Mouse (Mus musculus) hindbrain, embryonic 16.5 days (tissue): Measurements from ENCODE around the gene Mink1. TPM values are rescaled to one million over a fixed set of nuclear protein-coding genes. Genes with fewer than 3 reads are reported as not detected.

ENCODE experiments used
- ATAC-seq: fragments of 200-750 bp; cut with Nextera tagmentation; 2 replicates; pipeline ENCODE4 v1.8.0; 2017; ENCODE audit warnings: moderate TSS enrichment, moderate library complexity
- H3K27ac ChIP-seq: fragments of 300-500 bp; sonication (generic); 2 replicates; pipeline ENCODE4 v1.5.1; 2014; ENCODE audit warnings: low read depth, mild to moderate bottlenecking, control low read depth, low read length, moderate library complexity
- H3K27me3 ChIP-seq: fragments of 300-500 bp; sonication (generic); replicated peaks from 2 replicates; pipeline ENCODE4 v1.6.1; 2014; ENCODE audit warnings: low read length; ENCODE audit not compliant: control insufficient read depth, insufficient read depth
- H3K36me3 ChIP-seq: fragments of 300-500 bp; sonication (generic); 2 replicates; pipeline ENCODE4 v1.6.1; 2014; ENCODE audit warnings: mild to moderate bottlenecking, low read length, moderate library complexity, mixed read lengths; ENCODE audit not compliant: control insufficient read depth, insufficient read depth
- H3K4me1 ChIP-seq: fragments of 300-500 bp; sonication (generic); 2 replicates; pipeline ENCODE4 v1.6.1; 2014; ENCODE audit warnings: low read depth, low read length; ENCODE audit not compliant: control insufficient read depth, insufficient read depth
- H3K4me2 ChIP-seq: fragments of 300-500 bp; sonication (generic); 2 replicates; pipeline ENCODE4 v1.6.1; 2014; ENCODE audit warnings: mild to moderate bottlenecking, low read length, control low read depth, moderate library complexity
- H3K4me3 ChIP-seq: fragments of 300-500 bp; sonication (generic); 2 replicates; pipeline ENCODE4 v1.5.1; 2014; ENCODE audit warnings: mild to moderate bottlenecking, low read length, control low read depth, moderate library complexity
- H3K9ac ChIP-seq: fragments of 300-500 bp; sonication (generic); 2 replicates; pipeline ENCODE4 v1.6.1; 2014; ENCODE audit warnings: low read depth, mild to moderate bottlenecking, control low read depth, low read length, moderate library complexity
- H3K9me3 ChIP-seq: fragments of 300-500 bp; sonication (generic); 2 replicates; pipeline ENCODE4 v1.6.1; 2014; ENCODE audit warnings: mild to moderate bottlenecking, low read length, moderate library complexity; ENCODE audit not compliant: control insufficient read depth
- WGBS: fragments of 180-500 bp; shearing (Covaris S2); extraction: QIAGEN DNeasy Blood & Tissue Kit; methylation state at CpG from one replicate; pipeline ENCODE4 v1.1.7; 2014; 5-methylcytosine and 5-hydroxymethylcytosine counted together
- polyA plus RNA-seq: library from polyadenylated mRNA; unstranded; fragments of >200 nt; fragmentation: Nextera tagmentation; extraction: Ambion mirVana; gene quantifications from 2 replicates; pipeline ENCODE4 v1.2.1, GENCODE M21; 2015

Mink1 gene
- polyA plus RNA-seq, 1 experiment from 2014 or later, result 14.4 TPM

DNA sequence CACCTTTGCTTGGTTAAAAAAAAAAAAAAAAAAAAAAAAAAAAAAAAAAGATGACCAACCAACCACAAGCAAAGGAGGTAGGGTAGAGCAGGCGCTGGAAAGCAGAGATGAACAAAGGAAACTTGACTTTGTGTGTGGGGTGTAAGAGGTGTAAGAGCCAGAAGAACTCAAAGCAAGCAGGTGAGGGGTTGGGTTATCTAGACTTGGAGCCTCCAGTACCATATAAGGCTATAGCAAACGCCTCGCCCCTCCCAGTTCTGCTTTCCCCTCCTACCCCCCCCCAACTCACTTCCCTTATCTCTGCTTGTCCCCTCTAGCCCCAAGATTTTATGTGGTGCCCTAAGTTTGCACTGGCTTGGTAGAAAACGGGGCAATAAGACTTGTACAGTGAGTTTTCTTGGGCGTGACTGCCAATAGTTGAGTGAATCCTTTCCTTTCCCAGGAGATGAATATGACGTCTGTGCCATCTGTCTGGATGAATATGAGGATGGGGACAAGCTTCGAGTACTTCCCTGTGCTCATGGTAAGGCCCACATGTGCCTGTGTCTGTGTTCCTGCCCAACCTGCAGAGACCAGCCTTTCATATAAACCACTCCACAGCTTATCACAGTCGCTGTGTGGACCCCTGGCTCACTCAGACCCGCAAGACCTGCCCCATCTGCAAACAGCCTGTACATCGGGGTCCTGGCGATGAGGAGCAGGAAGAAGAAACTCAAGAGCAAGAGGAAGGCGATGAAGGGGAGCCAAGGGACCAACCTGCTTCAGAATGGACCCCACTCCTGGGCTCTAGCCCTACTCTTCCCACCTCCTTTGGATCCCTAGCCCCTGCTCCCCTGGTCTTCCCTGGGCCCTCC lies 87.9 kb downstream of the Mink1 start:
- no peak for ATAC-seq
- Histone ChIP-seq H3K4me2 (no peak overlapping the region), H3K9ac (no peak overlapping the region), H3K9me3 (no peaks in the 10 kb centered on the region), H3K4me3 (no peak overlapping the region), H3K4me1 (peaks cover 37% of the 10 kb centered on the region), H3K27ac (no peak overlapping the region), H3K27me3 (no peaks in the 10 kb centered on the region), H3K36me3 (peaks cover 20% of the 10 kb centered on the region)
- 77% methylated on average over 12 of the region's 12 CpGs for WGBS

DNA sequence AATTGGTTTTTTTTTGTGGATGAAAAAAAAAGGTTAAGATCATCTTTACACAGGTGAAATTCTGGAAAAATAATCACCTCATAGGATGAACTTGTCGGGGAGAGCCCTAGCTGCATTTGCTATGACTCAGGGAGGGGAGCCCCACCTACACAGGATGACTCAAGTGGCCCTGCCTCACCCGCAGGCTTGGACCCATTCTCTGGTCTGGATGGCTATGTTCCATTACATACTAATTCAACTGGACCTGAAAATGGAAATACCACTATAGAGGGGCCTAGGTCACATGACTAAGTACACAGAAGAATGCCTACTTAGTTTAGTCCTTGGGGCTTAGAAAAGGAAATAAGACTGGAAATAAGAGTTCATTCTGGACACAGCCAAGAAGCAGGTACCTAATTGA lies 88.7 kb downstream of the Mink1 start:
- H3K4me2 ChIP-seq, result no peak overlapping the region
- no peaks in the 10 kb centered on the region for H3K27me3 ChIP-seq
- H3K9me3 ChIP-seq, result no peaks in the 10 kb centered on the region
- H3K4me1 ChIP-seq, result peaks cover 37% of the 10 kb centered on the region
- no peak overlapping the region for H3K27ac ChIP-seq
- ATAC-seq, result no peak
- no peak overlapping the region for H3K4me3 ChIP-seq
- H3K36me3 ChIP-seq, result peaks cover 20% of the 10 kb centered on the region
- H3K9ac ChIP-seq, result no peak overlapping the region
- 85% methylated on average over 2 of the region's 2 CpGs for WGBS

DNA sequence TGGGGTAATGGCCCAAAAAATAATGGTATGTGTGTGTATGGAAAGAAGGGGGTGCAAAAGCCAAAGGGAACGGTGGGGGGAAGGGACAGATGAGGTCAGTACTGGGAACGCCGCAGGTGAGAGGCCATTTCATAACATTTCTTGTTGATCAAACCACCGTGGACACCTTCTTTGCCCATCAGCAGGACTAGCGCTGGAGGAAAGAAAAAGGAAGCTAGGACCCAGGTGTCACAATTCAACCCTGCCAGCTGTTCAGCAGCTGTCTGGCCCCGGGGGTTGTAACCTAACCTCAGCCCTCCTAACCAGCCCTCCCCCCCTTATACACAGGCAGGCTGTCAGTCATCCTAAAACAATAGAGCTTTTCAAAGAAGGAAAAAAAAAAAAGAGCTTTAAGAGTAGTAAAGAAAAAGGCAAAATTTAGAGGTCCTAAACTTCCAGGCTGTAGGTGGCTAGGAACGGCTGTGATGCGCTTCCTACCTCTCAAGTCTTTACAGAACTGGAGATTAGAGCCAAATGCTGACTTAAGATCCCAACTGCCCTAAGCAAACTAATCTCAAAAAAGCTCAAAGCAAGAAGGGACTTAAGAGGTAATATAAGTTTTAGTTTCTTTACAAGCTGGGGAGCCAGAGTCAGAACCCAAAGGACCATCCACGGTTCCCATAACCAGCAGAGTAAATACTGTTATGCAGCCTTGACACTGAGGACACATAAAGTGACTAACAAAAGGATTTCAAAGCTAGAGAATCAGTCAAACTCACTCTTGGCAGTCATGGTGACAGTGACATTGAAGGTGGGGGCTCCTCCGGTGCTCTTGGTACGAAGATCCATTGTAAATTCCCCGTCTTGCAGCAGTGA lies 89.6 kb downstream of the Mink1 start:
- Histone ChIP-seq H3K36me3 (peaks cover 20% of the 10 kb centered on the region), H3K9ac (no peak overlapping the region; the same call in 1 of the 2 replicates), H3K27ac (no peak overlapping the region; the same call in 1 of the 2 replicates), H3K4me3 (peak overlapping the region; percentile 100), H3K4me2 (peak overlapping the region; percentile 64), H3K4me1 (peaks cover 40% of the 10 kb centered on the region), H3K27me3 (no peaks in the 10 kb centered on the region), H3K9me3 (no peaks in the 10 kb centered on the region)
- no peak for ATAC-seq
- WGBS, result 72% methylated on average over 12 of the region's 12 CpGs

DNA sequence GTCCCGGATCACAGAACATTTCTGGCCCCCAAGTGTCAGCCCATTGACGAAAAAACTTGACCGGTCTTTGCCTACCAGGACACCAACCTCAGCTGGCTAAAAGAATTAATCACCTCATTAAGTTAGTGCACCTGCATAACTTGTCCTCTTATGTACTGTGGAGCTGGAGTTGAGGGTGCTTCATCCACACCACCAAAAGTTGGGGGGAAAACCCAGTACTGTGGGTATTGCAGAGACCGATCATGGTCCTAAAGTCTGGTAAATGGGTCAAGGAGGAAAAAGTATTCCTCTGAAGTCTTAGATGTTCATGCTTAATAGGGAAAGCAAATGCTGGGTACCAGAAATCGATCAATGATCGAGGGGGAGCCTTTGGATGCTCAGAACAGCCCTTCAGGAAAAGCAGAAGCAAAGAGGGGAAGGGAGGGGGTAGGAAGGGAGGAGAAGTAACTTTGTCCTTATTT lies 90.2 kb downstream of the Mink1 start:
- peak overlapping the region; percentile 64 for H3K4me2 ChIP-seq
- 65% methylated on average over 6 of the region's 6 CpGs for WGBS
- H3K27me3 ChIP-seq, result no peaks in the 10 kb centered on the region
- peaks cover 20% of the 10 kb centered on the region for H3K36me3 ChIP-seq
- peak overlapping the region; percentile 98 for H3K27ac ChIP-seq
- H3K4me1 ChIP-seq, result peaks cover 37% of the 10 kb centered on the region
- no peak for ATAC-seq
- H3K4me3 ChIP-seq, result peak overlapping the region; percentile 100
- peak overlapping the region; percentile 99 for H3K9ac ChIP-seq
- no peaks in the 10 kb centered on the region for H3K9me3 ChIP-seq

DNA sequence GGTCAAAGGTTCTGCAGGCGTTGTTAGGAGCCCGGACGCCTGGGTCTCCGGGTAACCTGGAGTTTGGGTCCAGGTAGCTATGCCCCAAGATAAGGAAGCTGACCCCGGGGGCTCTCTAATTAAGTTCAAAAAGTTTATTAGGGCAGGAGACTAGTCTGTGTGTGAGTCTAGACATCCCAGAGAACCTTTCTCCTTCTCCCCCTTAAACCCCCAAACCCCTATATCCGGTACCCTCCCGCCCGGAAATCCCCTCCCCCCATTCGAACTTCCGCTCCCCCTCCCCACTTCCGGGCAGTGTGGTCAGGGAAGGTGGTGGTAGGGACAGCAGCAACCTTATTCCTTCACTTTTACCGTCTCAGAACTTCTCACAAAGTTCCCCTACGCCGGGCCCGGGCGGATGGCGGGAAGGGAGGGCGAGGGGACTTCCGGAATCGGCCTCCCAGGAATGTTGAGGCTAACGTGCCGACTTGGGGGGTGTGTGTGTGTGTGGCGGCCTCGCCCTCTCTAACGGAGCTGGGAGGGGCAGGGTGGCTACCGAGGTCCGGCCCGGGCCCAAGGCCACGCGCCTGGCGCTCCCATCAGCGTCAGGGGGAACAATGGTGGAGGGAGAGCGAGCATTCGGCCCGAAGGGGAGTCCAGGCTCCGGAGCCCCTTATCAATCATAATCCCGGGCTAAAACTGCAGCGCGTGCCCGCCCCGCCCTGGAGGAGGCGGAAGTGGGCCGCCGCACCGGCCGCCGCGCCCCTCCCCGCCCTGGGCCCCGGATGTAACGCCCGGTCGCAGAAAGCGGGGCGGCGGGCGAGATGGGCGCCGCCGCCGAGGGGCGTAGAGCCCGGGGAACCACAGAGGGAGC lies 90.9 kb downstream of the Mink1 start:
- Histone ChIP-seq H3K36me3 (peaks cover 20% of the 10 kb centered on the region), H3K4me1 (peaks cover 31% of the 10 kb centered on the region), H3K27ac (peak overlapping the region; percentile 98), H3K4me3 (peak overlapping the region; percentile 100), H3K4me2 (peak overlapping the region; percentile 64), H3K9me3 (no peaks in the 10 kb centered on the region), H3K9ac (peak overlapping the region; percentile 99), H3K27me3 (no peaks in the 10 kb centered on the region)
- WGBS, result 0% methylated on average over 49 of the region's 63 CpGs
- ATAC-seq, result peak; percentile 70

DNA sequence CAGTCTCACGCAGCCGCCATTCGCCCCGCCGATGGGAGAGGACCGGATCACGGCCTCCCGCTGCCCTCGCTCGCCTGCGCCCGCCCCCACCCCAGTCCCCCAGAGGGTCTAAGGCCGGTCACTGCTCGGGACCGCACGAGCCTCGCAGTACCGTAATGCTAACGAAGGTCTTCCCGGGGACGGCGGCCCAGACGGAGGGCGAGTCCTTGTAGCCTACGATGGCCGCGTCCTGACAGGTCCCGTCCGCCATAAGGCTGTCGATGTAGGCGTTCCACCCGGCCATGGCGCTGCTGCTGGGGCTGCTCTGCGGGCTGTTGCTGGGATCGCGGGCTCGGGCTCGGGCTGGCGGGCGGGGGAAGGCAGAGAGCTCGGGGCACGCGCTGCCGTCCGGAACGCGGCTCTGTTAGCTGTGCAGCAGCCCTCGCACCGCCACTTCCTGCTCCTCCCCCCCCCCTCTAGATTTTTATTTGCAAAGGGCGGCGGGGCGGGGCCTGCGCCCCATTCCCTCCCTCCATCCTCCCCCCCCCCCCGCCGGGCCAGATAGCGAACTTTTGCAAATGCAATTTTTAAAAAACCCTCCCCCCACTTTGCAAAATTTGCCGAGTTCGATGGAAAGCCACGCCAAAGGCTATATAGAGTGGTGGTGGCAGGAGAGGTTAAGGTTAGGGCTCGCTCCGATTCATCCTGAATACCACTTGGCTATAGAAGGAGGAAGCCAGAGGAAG lies 91.7 kb downstream of the Mink1 start, which contains the start of gene Pfn1:
TSS of gene Pfn1 (minus strand) at position 447 of the 725 bp plus-strand sequence.
- H3K9ac ChIP-seq, result peak within 1 kb of the TSS; percentile 99
- ATAC-seq, result peak; percentile 41
- H3K36me3 ChIP-seq, result peaks cover 18% of the 10 kb centered on the region
- no peaks in the 10 kb centered on the region for H3K27me3 ChIP-seq
- peak within 1 kb of the TSS; percentile 64 for H3K4me2 ChIP-seq
- peaks cover 27% of the 10 kb centered on the region for H3K4me1 ChIP-seq
- H3K4me3 ChIP-seq, result peak within 1 kb of the TSS; percentile 100
- no peaks in the 10 kb centered on the region for H3K9me3 ChIP-seq
- H3K27ac ChIP-seq, result peak within 1 kb of the TSS; percentile 98
- under 1% methylated on average over 48 of the region's 61 CpGs for WGBS

DNA sequence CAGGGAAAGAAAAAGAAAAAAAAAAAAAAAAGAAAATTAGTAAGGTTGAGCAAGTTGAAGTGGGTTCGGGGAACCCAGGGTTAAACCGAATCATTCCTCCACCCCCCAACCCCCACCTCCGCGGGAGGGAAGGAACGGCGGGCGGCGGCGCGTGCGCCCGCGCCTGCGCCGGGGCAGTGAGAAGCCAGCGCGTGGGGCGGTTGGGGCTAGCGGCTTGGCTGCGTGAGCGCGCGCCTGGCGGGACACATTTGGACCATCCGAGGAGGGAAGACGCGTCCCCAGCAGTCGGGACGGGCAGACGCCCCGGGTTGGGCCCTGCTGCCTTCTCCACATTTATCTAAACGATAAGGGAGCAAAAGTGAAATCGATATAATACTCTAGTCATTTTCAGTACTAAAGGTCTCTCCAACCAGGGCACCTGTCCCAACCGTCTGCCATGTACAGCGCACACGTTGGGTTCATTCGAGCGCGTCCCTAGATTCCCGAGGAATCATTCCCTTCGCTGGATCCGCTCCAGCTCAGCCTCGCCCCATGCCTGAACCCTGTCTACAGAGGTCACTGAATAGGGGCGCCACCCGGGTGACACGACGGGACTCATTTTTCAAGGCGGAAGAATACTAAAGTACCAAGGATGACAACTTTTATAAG lies 92.4 kb downstream of the Mink1 start:
- H3K9ac ChIP-seq, result peak overlapping the region; percentile 99
- H3K27ac ChIP-seq, result peak overlapping the region; percentile 98
- peak overlapping the region; percentile 100 for H3K4me3 ChIP-seq
- no peaks in the 10 kb centered on the region for H3K27me3 ChIP-seq
- peaks cover 27% of the 10 kb centered on the region for H3K4me1 ChIP-seq
- peak overlapping the region; percentile 64 for H3K4me2 ChIP-seq
- peak; percentile 57 for ATAC-seq
- 0% methylated on average over 46 of the region's 48 CpGs for WGBS
- peaks cover 11% of the 10 kb centered on the region for H3K36me3 ChIP-seq
- H3K9me3 ChIP-seq, result no peaks in the 10 kb centered on the region
